Mouse (Mus musculus) brain, embryonic 14.5 days (tissue): ENCODE measurements around the gene Ncdn. TPM values are rescaled to one million over a fixed set of nuclear protein-coding genes. Genes with fewer than 3 reads are reported as not detected.

ENCODE experiments used
- DNase-seq: peaks from one replicate; pipeline ENCODE4 v3.0.0-alpha.2; 2011; ENCODE audit warnings: low read depth
- CTCF ChIP-seq: fragments of 200-500 bp; IDR thresholded peaks from 2 replicates; pipeline ENCODE4 v1.5.1; 2012; ENCODE audit warnings: inconsistent platforms, mild to moderate bottlenecking, moderate library complexity, borderline replicate concordance; ENCODE audit not compliant: insufficient read depth, insufficient read length; ENCODE audit errors: extremely low read depth
- POLR2A ChIP-seq: fragments of 200-500 bp; IDR thresholded peaks from 2 replicates; pipeline ENCODE4 v1.6.1; 2012; ENCODE audit warnings: mild to moderate bottlenecking, inconsistent platforms, borderline replicate concordance; ENCODE audit not compliant: poor library complexity, insufficient read depth, insufficient read length, severe bottlenecking; ENCODE audit errors: extremely low read depth
- polyA plus RNA-seq: library from polyadenylated mRNA; depleted of rRNA; stranded (reverse); fragments of >200 nt; gene quantifications from 2 replicates; pipeline ENCODE4 v1.2.3, GENCODE M21; 2012; rRNA removed

Ncdn gene
- polyA plus RNA-seq: 102 and 107 TPM in 2 replicates

GRCm38 (mm10) chr4:126753268-126754230 is at the start of gene Ncdn, which contains the start of gene AU040320:
Gene Ncdn (minus strand): TSS chr4:126753438.
Gene AU040320 (plus strand): TSS chr4:126753544.
- peak; percentile 99 for DNase-seq
- peak; percentile 90; the same call in 1 of the 2 replicates for TF ChIP-seq POLR2A
- TF ChIP-seq CTCF: no peak

- TF ChIP-seq POLR2A (no peak), CTCF (no peak)
- no peak for DNase-seq
These were observed 48.9 kb upstream of the Ncdn start for GRCm38 (mm10) chr4:126802174-126802573.

DNA sequence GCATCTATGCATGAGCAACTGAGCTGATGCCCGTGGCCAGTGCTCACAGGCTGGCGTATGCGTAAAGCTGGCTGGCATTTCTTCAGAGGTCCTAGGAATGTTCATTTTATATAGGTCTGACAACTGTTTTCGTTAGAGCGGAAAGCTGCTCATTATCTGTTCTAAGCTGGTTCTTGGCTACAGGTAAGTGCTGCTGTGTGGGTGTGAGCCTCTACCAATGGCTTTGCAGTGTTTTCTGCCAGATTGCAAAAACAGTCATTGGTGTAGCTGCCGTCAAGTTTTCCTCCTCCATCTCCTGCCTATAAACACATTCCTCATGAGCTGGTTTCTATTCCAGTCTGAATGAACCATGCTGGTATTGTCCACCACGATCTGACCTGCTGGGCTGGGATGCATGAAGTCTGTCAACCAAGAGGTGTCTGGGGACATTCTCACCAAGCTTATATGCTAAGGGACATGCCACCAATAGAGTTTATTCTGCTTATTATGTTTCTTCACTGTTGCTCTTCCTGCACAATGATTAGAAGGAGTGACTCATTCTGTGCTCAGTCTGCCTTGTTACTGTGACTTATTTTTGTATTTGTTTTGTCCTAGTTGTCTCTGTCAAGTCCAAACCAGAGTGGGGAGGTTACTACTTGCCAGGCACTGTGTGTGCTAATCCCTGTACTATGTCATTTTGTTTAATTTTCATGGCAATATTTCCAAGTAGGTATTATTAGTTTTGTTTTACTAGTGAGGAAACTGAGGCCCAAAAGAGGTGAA is 39.3 kb upstream of the Ncdn start:
- TF ChIP-seq CTCF (no peak), POLR2A (no peak)
- no peak for DNase-seq

DNA sequence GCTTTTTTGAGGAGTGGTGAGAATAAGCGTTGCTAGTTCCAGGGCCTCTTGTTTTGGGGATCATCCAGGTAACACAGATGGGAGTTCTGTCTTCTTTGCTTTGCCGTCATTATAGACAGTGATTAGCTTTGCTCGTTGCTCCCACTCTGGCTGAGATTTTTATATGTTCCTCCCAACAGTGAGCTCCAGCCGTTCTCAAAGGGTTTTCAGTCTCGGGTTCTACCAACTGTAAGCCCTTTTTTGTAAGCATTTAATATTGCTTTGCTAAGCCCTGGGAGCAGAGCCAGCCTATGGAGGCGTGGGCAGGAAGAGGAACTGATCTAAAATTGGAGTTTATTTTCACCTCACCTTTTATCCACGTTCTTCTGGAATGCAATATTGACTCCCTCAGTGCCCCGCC is 29.8 kb upstream of the Ncdn start:
- no peak for TF ChIP-seq CTCF
- no peak for TF ChIP-seq POLR2A
- peak; percentile 57 for DNase-seq

GRCm38 (mm10) chr4:126782512-126782911 is 29.3 kb upstream of the Ncdn start:
- TF ChIP-seq POLR2A: no peak
- TF ChIP-seq CTCF: no peak
- DNase-seq: no peak

DNA sequence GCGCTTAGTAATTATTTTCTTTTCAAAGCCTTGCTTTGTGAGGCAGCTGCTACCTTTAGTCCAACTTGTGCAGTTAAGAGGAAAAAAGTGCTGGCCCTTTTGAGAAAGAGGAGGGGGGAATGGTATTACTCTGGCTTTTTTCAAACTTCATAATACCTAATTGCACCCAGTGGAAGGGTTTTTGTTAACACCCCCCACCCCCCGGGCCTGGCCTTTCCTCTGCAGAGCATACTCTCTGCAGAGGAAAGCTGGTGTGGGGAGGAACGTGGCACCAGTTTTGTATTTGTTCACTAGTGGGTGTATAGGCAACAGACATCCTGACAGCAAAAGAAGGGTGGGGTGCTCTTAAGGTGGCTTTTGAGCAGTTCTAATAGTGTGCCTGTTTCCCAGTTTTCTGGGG is 28.6 kb upstream of the Ncdn start:
- TF ChIP-seq CTCF: no peak
- TF ChIP-seq POLR2A: no peak
- peak; percentile 73 for DNase-seq

DNA sequence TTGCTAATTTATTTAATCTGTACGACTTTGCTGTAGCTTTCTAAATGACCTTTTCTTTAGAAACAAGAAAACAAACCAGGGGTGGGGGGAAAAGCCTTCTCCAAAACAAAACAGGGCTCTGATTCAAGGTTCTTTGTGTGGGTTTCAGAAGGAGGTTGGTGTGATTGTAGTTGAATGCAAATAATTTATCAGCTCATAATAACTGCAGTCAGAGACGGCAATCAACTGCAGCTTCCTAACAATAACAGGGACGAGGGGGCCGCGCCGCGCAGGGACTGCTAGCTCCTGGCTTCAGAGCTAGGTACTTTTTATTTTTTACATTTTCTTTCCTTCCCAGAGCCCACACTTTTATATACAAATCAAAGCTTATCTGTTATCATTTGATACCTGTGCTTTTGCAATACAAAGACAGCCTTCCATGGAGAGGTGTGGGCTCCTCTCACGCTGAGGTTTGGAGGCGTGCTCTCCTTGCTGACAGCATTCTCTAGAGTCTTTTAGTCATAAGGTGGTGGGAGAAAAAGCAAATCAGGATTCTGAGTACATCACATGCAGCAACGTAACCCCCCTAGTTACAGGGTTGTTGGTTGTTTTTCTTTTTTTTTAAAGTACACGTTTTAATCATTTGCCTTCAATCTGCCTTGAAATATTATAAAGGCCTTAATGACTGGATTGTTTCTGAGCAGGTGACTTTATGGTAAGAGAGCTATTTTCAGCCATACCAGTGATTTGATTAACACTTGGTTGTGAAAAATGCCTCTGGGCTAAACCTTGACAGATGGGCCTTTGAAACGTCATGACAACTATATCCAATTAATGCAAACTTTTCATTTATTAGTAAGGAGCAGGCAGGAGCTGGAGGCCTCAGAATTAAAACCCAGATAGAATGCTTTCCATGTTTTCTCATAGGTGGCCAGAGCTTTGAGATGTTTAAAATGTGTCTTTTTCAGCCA is 26.9 kb upstream of the Ncdn start:
- peak; percentile 83 for DNase-seq

GRCm38 (mm10) chr4:126779148-126779581 is 25.9 kb upstream of the Ncdn start:
- no peak for TF ChIP-seq POLR2A
- no peak for TF ChIP-seq CTCF
- peak; percentile 65 for DNase-seq

More for the DNA sequence above, 26.9 kb upstream of the Ncdn start:
- TF ChIP-seq POLR2A: no peak
- TF ChIP-seq CTCF: no peak

- no peak for DNase-seq
- TF ChIP-seq CTCF (no peak), POLR2A (no peak)
These were observed 21.9 kb upstream of the Ncdn start for GRCm38 (mm10) chr4:126775182-126775581.

- no peak for DNase-seq
- TF ChIP-seq POLR2A: no peak
- no peak for TF ChIP-seq CTCF
These were observed 20.6 kb upstream of the Ncdn start for GRCm38 (mm10) chr4:126773871-126774270.
